In the genomic region with DNA sequence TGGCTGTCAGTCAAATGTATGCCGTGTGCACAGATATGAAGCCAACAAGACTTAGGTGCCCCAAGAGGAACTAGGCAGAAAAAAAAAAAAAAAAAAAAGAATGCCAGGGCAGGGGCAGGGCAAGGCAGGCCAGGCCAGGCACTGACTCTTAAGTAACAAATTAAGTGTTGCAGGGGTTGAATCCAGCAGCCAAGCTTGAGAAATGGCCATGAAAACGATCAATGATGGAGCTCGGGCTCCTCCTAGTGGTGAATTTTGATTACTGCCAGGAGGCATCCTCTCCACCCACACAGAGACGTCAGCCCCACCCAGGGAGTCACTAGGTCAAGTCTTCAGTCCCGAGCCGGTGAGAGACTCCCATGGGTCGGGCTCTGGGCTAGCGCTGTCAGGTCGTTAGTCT, we compare ENCODE assay signal across 8 mouse cellular contexts. TPM values are rescaled to one million over a fixed set of nuclear protein-coding genes. Genes with fewer than 3 reads are reported as not detected.
DNase-seq lines count a peak whose midpoint lies in the region; ATAC-seq and TF ChIP-seq lines count a peak whose summit lies in the region.

No protein-coding gene starts in this region.

- WGBS in hindbrain, embryonic 13.5 days: 7% methylated on average over 9 of the region's 9 CpGs

- H3K36me3 ChIP-seq in hindbrain, embryonic 13.5 days: no peaks in the 10 kb centered on the region

- H3K4me2 ChIP-seq in hindbrain, embryonic 13.5 days: peak overlapping the region; percentile 34

- in situ Hi-C loops in Patski (cut with MboI; ENCODE audit: low pct_unique_long_range_greater_than_20kb): loop anchor here (10.0 to 25.0 kb wide), 4 partner anchors 190 to 1223 kb away; a partner anchor contains a TSS

- peak; percentile 48 for DNase-seq in Patski (ENCODE audit: low read depth, low spot score)
- peak; percentile 90 to 93 for DNase-seq in cerebellum, postnatal 10 days
- DNase-seq in frontal cortex, postnatal 25 days (ENCODE audit: low spot score in 2 of 2): peak; percentile 79 to 80
- peak; percentile 87 for DNase-seq in layer of hippocampus, postnatal 14 days (ENCODE audit: low spot score in 2 of 2)
- DNase-seq in lung, postnatal 4 days: peak; percentile 87 to 92
- peak; percentile 84 for DNase-seq in right cerebral cortex, adult 18-20 months
- DNase-seq in urinary bladder, adult 2 months (ENCODE audit: low spot score): peak; percentile 72

- CTCF ChIA-PET in Patski (lab: Charles Lee): interaction anchor here (0.6 to 1.9 kb wide), 7 partner anchors 11 to 1453 kb away, joined by 3 to 5 read pairs (median 4); no protein-coding TSS in a partner anchor

- no peaks in the 10 kb centered on the region for H3K27me3 ChIP-seq in Patski
- H3K27me3 ChIP-seq in hindbrain, embryonic 13.5 days: peaks cover 3% of the 10 kb centered on the region; the same call in 1 of the 2 replicates

- POLR2A ChIA-PET in Patski (lab: Charles Lee): no interaction called here

- H3K27ac ChIP-seq in hindbrain, embryonic 13.5 days: no peak overlapping the region

- H3K9ac ChIP-seq in hindbrain, embryonic 13.5 days: no peak overlapping the region

- TF ChIP-seq CTCF in Patski (IDR thresholded peaks at IDR 0.05): peak; percentile 88

- H3K4me1 ChIP-seq in hindbrain, embryonic 13.5 days (replicated peaks): peaks cover 7% of the 10 kb centered on the region

- H3K4me3 ChIP-seq in hindbrain, embryonic 13.5 days: no peak overlapping the region

- H3K9me3 ChIP-seq in hindbrain, embryonic 13.5 days: no peaks in the 10 kb centered on the region

- ATAC-seq in Patski: peak; percentile 62
- ATAC-seq in hindbrain, embryonic 13.5 days (ENCODE audit: low FRiP score): peak; percentile 74

RNA-seq across cellular contexts. Expression of a gene that starts 54.7 kb away (rescaled TPM):
- polyA plus RNA-seq in Patski (2021): 0.05 TPM
- not detected in 2 replicates for polyA plus RNA-seq in hindbrain, embryonic 13.5 days (2015; fragmentation: Nextera tagmentation; extraction: Ambion mirVana)
- total RNA-seq in layer of hippocampus, postnatal 14 days (2021): not detected
- polyA plus RNA-seq in urinary bladder, adult 2 months (2012; rRNA removed): not detected in 2 replicates

RNA-seq across cellular contexts. Expression of a gene that starts 56.1 kb away (rescaled TPM):
- polyA plus RNA-seq in Patski (2021): not detected
- polyA plus RNA-seq in hindbrain, embryonic 13.5 days (2015; fragmentation: Nextera tagmentation; extraction: Ambion mirVana): not detected in 2 replicates
- under 1 TPM in 1 of 2 experiments, not detected in 1; 0.26 TPM for total RNA-seq in layer of hippocampus, postnatal 14 days (2021)
- polyA plus RNA-seq in urinary bladder, adult 2 months (2012; rRNA removed): 0.06 TPM in 1 of 2 replicates, not detected in the other

RNA-seq across cellular contexts. Expression of a gene that starts 58.1 kb away (rescaled TPM):
- not detected for polyA plus RNA-seq in Patski (2021)
- polyA plus RNA-seq in hindbrain, embryonic 13.5 days (2015; fragmentation: Nextera tagmentation; extraction: Ambion mirVana): not detected in 2 replicates
- not detected for total RNA-seq in layer of hippocampus, postnatal 14 days (2021)
- not detected in 2 replicates for polyA plus RNA-seq in urinary bladder, adult 2 months (2012; rRNA removed)
